In the genomic region with DNA sequence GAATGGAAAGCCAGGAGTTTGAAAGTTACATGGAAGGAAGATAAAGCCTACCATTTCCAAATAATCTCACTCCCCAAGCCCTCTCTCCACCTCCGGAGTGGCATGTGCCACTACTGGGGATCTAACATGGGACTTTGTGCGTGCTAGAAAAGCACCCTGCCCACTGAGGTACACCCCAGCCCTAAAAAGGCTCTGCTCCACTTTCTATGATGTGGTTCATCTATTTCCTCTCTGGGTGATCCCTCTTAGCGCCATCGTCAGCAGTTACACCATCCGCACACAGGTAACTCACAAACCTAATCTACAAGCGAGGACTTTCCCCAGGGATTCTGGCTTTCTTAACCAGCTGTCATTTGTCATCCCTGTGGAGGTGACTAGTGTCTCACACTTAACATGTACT, we compare ENCODE assay signal across 17 mouse cellular contexts. TPM values are rescaled to one million over a fixed set of nuclear protein-coding genes. Genes with fewer than 3 reads are reported as not detected.
DNase-seq lines count a peak whose midpoint lies in the region; ATAC-seq and TF ChIP-seq lines count a peak whose summit lies in the region.
"Had no signal": no experiment of that assay in that cellular context is flagged by ENCODE, and none has a peak within 500 bp of the region (broad histone marks: within the 10 kb centered on the region; RNA-seq: fewer than 3 reads in every experiment).

No protein-coding gene starts in this region.

- peak overlapping the region; percentile 100 for H3K4me2 ChIP-seq in neural tube, embryonic 15.5 days
- H3K4me2 ChIP-seq in hindbrain, postnatal 0 days (ENCODE audit: low read depth, low read length), result no peak overlapping the region

- no peaks in the 10 kb centered on the region for H3K9me3 ChIP-seq in neural tube, embryonic 15.5 days (replicated peaks)
- H3K9me3 ChIP-seq in hindbrain, postnatal 0 days (ENCODE audit: low read length), result no peaks in the 10 kb centered on the region
- H3K9me3 ChIP-seq: G1E; kidney, embryonic 15.5 days had no signal

- peaks cover 42% of the 10 kb centered on the region for H3K27me3 ChIP-seq in neural tube, embryonic 15.5 days (replicated peaks)
- H3K27me3 ChIP-seq in hindbrain, postnatal 0 days (ENCODE audit: insufficient read depth, low read length), result no peaks in the 10 kb centered on the region

- no peak for ATAC-seq in neural tube, embryonic 15.5 days (ENCODE audit: low FRiP score)
- no peak for ATAC-seq in hindbrain, postnatal 0 days

- no peaks in the 10 kb centered on the region for H3K36me3 ChIP-seq in neural tube, embryonic 15.5 days
- no peaks in the 10 kb centered on the region for H3K36me3 ChIP-seq in hindbrain, postnatal 0 days (ENCODE audit: insufficient read depth, low read length)
- H3K36me3 ChIP-seq: kidney, embryonic 15.5 days had no signal

- DNase-seq in heart, adult 11 months, result peak; percentile 74
- DNase-seq in heart, adult 18-20 months, result no peak
- no peak for DNase-seq in neural tube, embryonic 10.5 days (ENCODE audit: extremely low spot score, low spot score)
- peak; percentile 68 for DNase-seq in induced T-regulatory cell, adult 2 months (ENCODE audit: low read depth)
- no peak for DNase-seq in hindbrain, postnatal 0 days (ENCODE audit: low spot score)
- DNase-seq in right cerebral cortex, postnatal 25 days, result no peak
- DNase-seq: adrenal gland, postnatal 14 days; cerebellum, adult 2 months; forebrain, postnatal 0 days; gastrocnemius, postnatal 36 days; heart, postnatal 36 days; lung, postnatal 36 days; midbrain, embryonic 14.5 days had no signal

- peaks cover 32% of the 10 kb centered on the region for H3K4me1 ChIP-seq in neural tube, embryonic 15.5 days
- peaks cover 6% of the 10 kb centered on the region; the same call in 1 of the 2 replicates for H3K4me1 ChIP-seq in hindbrain, postnatal 0 days (ENCODE audit: insufficient read depth, low read length)

- no peak for TF ChIP-seq CTCF in hindbrain, postnatal 0 days (IDR thresholded peaks at IDR 0.05; ENCODE audit: low read depth)

- no peak overlapping the region for H3K9ac ChIP-seq in neural tube, embryonic 15.5 days (replicated peaks)
- no peak overlapping the region for H3K9ac ChIP-seq in hindbrain, postnatal 0 days (replicated peaks; ENCODE audit: low read length)

- 79% methylated on average over 6 of the region's 6 CpGs for WGBS in neural tube, embryonic 15.5 days
- 89% methylated on average over 6 of the region's 6 CpGs for WGBS in hindbrain, postnatal 0 days

- no peak overlapping the region for H3K4me3 ChIP-seq in neural tube, embryonic 15.5 days (replicated peaks)
- no peak overlapping the region for H3K4me3 ChIP-seq in hindbrain, postnatal 0 days (ENCODE audit: low read length)

- H3K27ac ChIP-seq in neural tube, embryonic 15.5 days (replicated peaks), result no peak overlapping the region
- H3K27ac ChIP-seq in hindbrain, postnatal 0 days, result no peak overlapping the region
- H3K27ac ChIP-seq: left cerebral cortex, adult 2 months had no signal

RNA-seq across cellular contexts. Expression of a gene that starts 1.1 kb away (rescaled TPM):
- total RNA-seq in heart, adult 18-20 months (2021), result 100 to 1,000 TPM; 338 to 357 TPM
- 2.6 and 5.3 TPM in 2 replicates for polyA plus RNA-seq in neural tube, embryonic 15.5 days (2015; fragmentation: Nextera tagmentation; extraction: Ambion mirVana)
- 6.0 and 13.0 TPM in 2 replicates for total RNA-seq in hindbrain, postnatal 0 days (2014; rRNA removed)
- polyA plus RNA-seq in hindbrain, postnatal 0 days (2015; fragmentation: Nextera tagmentation; extraction: Ambion mirVana), result 2.6 and 3.6 TPM in 2 replicates

Comparison
In these comparisons a context has a peak if more than half of its experiments do, and no peak if none do; other contexts are left out.
1. DNase-seq: peak in heart, adult 11 months (single experiment) and induced T-regulatory cell, adult 2 months (single experiment); none in heart, adult 18-20 months (0 of 2), neural tube, embryonic 10.5 days (single experiment), hindbrain, postnatal 0 days (single experiment) and right cerebral cortex, postnatal 25 days (single experiment).
2. RNA of a gene that starts 1.1 kb away (total RNA-seq): 338 to 357 TPM in heart, adult 18-20 months; 6.0 to 13.0 TPM in hindbrain, postnatal 0 days; every median in the first group is over 10 times any median in the second.